In genomic region chr5:142428691-142429090, GRCm38 (mm10) we compare ENCODE assay signal across 20 mouse cellular contexts. TPM values are rescaled to one million over a fixed set of nuclear protein-coding genes. Genes with fewer than 3 reads are reported as not detected.
A peak's percentile ranks its signal among the peaks of the same experiment; 100 is the strongest.
DNase-seq lines count a peak whose midpoint lies in the region; ATAC-seq and TF ChIP-seq lines count a peak whose summit lies in the region.
"Had no signal": no experiment of that assay in that cellular context is flagged by ENCODE, and none has a peak within 500 bp of the region (broad histone marks: within the 10 kb centered on the region; RNA-seq: fewer than 3 reads in every experiment).

No protein-coding gene starts in this region.

- peak overlapping the region; percentile 51 for H3K27ac ChIP-seq in gastrocnemius, adult 2 months
- H3K27ac ChIP-seq in lung, postnatal 0 days (ENCODE audit: low read length) = peak overlapping the region; percentile 2; the same call in 1 of the 2 replicates
- H3K27ac ChIP-seq: hindbrain, embryonic 15.5 days had no signal

- peak; percentile 67 for TF ChIP-seq EP300 in lung, postnatal 0 days (IDR thresholded peaks at IDR 0.05)

- intact Hi-C loops in gastrocnemius, adult 2 months (cut with DNase I) = no loop called here

- no peak overlapping the region for H3ac ChIP-seq in myocyte (ENCODE audit: control insufficient read depth, insufficient read length)

- H3K9me3 ChIP-seq in lung, postnatal 0 days (ENCODE audit: low read length) = no peaks in the 10 kb centered on the region
- H3K9me3 ChIP-seq: forebrain, embryonic 10.5 days; forebrain, embryonic 13.5 days; heart, embryonic 10.5 days; heart, embryonic 13.5 days; hindbrain, embryonic 12.5 days; hindbrain, embryonic 15.5 days had no signal

- H3K9ac ChIP-seq in lung, postnatal 0 days (replicated peaks; ENCODE audit: low read depth) = no peak overlapping the region
- H3K9ac ChIP-seq: forebrain, embryonic 13.5 days; heart, embryonic 13.5 days; hindbrain, embryonic 12.5 days; hindbrain, embryonic 15.5 days had no signal

- DNase-seq in gastrocnemius, adult 2 months = no peak
- DNase-seq in gastrocnemius, adult 8-10 months (ENCODE audit: low spot score in 2 of 2) = no peak
- peak; percentile 65 for DNase-seq in lung, postnatal 0 days (ENCODE audit: low spot score)
- DNase-seq in lung, adult 18-20 months = no peak
- no peak for DNase-seq in yolk sac, embryonic 10.5 days (ENCODE audit: low spot score)
- DNase-seq: adrenal gland, postnatal 10 days; adrenal gland, postnatal 36 days; cerebellum, adult 18-20 months; cerebellum, adult 9-10 months; cerebellum, postnatal 14 days; gastrocnemius, postnatal 25 days; heart, adult 18-20 months had no signal

- no peak for TF ChIP-seq POLR2A in myocyte (IDR thresholded peaks at IDR 0.05; ENCODE audit: insufficient read length, low read depth)

- H3K4me1 ChIP-seq in lung, postnatal 0 days (ENCODE audit: insufficient read depth, low read depth, low read length) = peaks cover 47% of the 10 kb centered on the region; the same call in 1 of the 2 replicates

- peak; percentile 29 for ATAC-seq in lung, postnatal 0 days
- ATAC-seq: forebrain, embryonic 13.5 days; forebrain, embryonic 16.5 days had no signal

- H3K4me2 ChIP-seq in lung, postnatal 0 days (replicated peaks; ENCODE audit: low read depth, low read length) = no peak overlapping the region
- no peak overlapping the region for H3K4me2 ChIP-seq in myocyte (ENCODE audit: low read depth)
- H3K4me2 ChIP-seq: forebrain, embryonic 13.5 days; heart, embryonic 13.5 days; hindbrain, embryonic 12.5 days; hindbrain, embryonic 15.5 days had no signal

- WGBS in lung, postnatal 0 days = 57% methylated on average over 6 of the region's 6 CpGs

- H3K79me2 ChIP-seq in myocyte (ENCODE audit: control insufficient read depth, insufficient read depth) = peaks cover 19% of the 10 kb centered on the region

- no peak overlapping the region for H3K4me3 ChIP-seq in gastrocnemius, adult 2 months
- H3K4me3 ChIP-seq in lung, postnatal 0 days (ENCODE audit: low read depth, low read length) = no peak overlapping the region
- no peak overlapping the region for H3K4me3 ChIP-seq in myocyte
- H3K4me3 ChIP-seq: forebrain, embryonic 10.5 days; forebrain, embryonic 13.5 days; heart, embryonic 10.5 days; heart, embryonic 13.5 days; hindbrain, embryonic 12.5 days; hindbrain, embryonic 15.5 days had no signal

- H3K36me3 ChIP-seq in lung, postnatal 0 days (ENCODE audit: insufficient read depth, low read length) = no peaks in the 10 kb centered on the region
- no peaks in the 10 kb centered on the region for H3K36me3 ChIP-seq in myocyte (ENCODE audit: control insufficient read depth, insufficient read depth)
- H3K36me3 ChIP-seq: hindbrain, embryonic 12.5 days; hindbrain, embryonic 15.5 days had no signal

- TF ChIP-seq CTCF in gastrocnemius, adult 2 months (IDR thresholded peaks at IDR 0.05) = no peak
- no peak for TF ChIP-seq CTCF in lung, postnatal 0 days (IDR thresholded peaks at IDR 0.05)

- no peaks in the 10 kb centered on the region for H3K27me3 ChIP-seq in lung, postnatal 0 days (replicated peaks; ENCODE audit: insufficient read depth, low read length)
- no peaks in the 10 kb centered on the region for H3K27me3 ChIP-seq in myocyte (ENCODE audit: control insufficient read depth, insufficient read depth, insufficient read length)
- H3K27me3 ChIP-seq: forebrain, embryonic 13.5 days; heart, embryonic 13.5 days; hindbrain, embryonic 12.5 days; hindbrain, embryonic 15.5 days had no signal

TF ChIP-seq in myocyte, 11 proteins besides CTCF, POLR2A, EP300 and RAD21:
- TF ChIP-seq MAX (IDR thresholded peaks at IDR 0.05; ENCODE audit: low read depth) (no peak), MYOG (IDR thresholded peaks at IDR 0.05; ENCODE audit: control insufficient read depth in 1 of 3, insufficient read depth in 1 of 3, insufficient read length in 2 of 3, low read depth in 2 of 3) (no peak), TCF12 (IDR thresholded peaks at IDR 0.05; ENCODE audit: insufficient read depth, poor library complexity, severe bottlenecking) (no peak), MYOD1 (IDR thresholded peaks at IDR 0.05; ENCODE audit: control insufficient read depth in 1 of 3, insufficient read length in 2 of 3, low read depth in 2 of 3) (peak in 2 of 3 experiments; percentile 4 to 61), POLR2AphosphoS2 (IDR thresholded peaks at IDR 0.05; ENCODE audit: insufficient read length, low read depth) (no peak)

RNA-seq across cellular contexts. Expression of gene Foxk1, which starts 27.4 kb away (rescaled TPM):
- 10 to 100 TPM; 12.2 to 18.9 TPM for total RNA-seq in gastrocnemius, adult 2 months (2021)
- total RNA-seq in gastrocnemius, adult 8-10 months (2022) = 10 to 100 TPM; 15.6 to 20.9 (median 17.7) TPM
- polyA plus RNA-seq in lung, postnatal 0 days (2015; fragmentation: Nextera tagmentation; extraction: Ambion mirVana) = 4.3 and 5.1 TPM in 2 replicates
- 10.4 TPM for polyA plus RNA-seq in myocyte (2012; fragmentation: generic; extraction: Trizol)

RNA-seq across cellular contexts. Expression of gene Ap5z1, which starts 35.1 kb away (rescaled TPM):
- total RNA-seq in gastrocnemius, adult 2 months (2021) = 1 to 10 TPM; 3.7 to 5.0 TPM
- total RNA-seq in gastrocnemius, adult 8-10 months (2022) = 1 to 10 TPM; 3.7 to 5.0 (median 4.1) TPM
- polyA plus RNA-seq in lung, postnatal 0 days (2015; fragmentation: Nextera tagmentation; extraction: Ambion mirVana) = 6.2 and 7.2 TPM in 2 replicates
- polyA plus RNA-seq in myocyte (2012; fragmentation: generic; extraction: Trizol) = 9.8 TPM
